Mouse (Mus musculus) hindbrain, embryonic 13.5 days (tissue): ENCODE results near the gene Slc1a1. TPM values are rescaled to one million over a fixed set of nuclear protein-coding genes. Genes with fewer than 3 reads are reported as not detected.

ENCODE experiments used
- ATAC-seq: fragments of 200-750 bp; cut with Nextera tagmentation; 2 replicates; pipeline ENCODE4 v1.8.0; 2017; ENCODE audit warnings: moderate TSS enrichment; ENCODE audit not compliant: low FRiP score
- H3K27ac ChIP-seq: fragments of 300-500 bp; sonication (generic); 2 replicates; pipeline ENCODE4 v1.5.1; 2015; ENCODE audit warnings: inconsistent platforms, mild to moderate bottlenecking, moderate library complexity
- H3K27me3 ChIP-seq: fragments of 300-500 bp; sonication (generic); 2 replicates; pipeline ENCODE4 v1.6.1; 2015; ENCODE audit warnings: mild to moderate bottlenecking, inconsistent platforms
- H3K36me3 ChIP-seq: fragments of 300-500 bp; sonication (generic); 2 replicates; pipeline ENCODE4 v1.6.1; 2015; ENCODE audit warnings: mild to moderate bottlenecking, inconsistent platforms
- H3K4me1 ChIP-seq: fragments of 300-500 bp; sonication (generic); replicated peaks from 2 replicates; pipeline ENCODE4 v1.6.1; 2015; ENCODE audit warnings: inconsistent platforms
- H3K4me2 ChIP-seq: fragments of 300-500 bp; sonication (generic); 2 replicates; pipeline ENCODE4 v1.6.1; 2015; ENCODE audit warnings: inconsistent platforms, mild to moderate bottlenecking, moderate library complexity
- H3K4me3 ChIP-seq: fragments of 300-500 bp; sonication (generic); 2 replicates; pipeline ENCODE4 v1.5.1; 2015; ENCODE audit warnings: mild to moderate bottlenecking, inconsistent platforms
- H3K9ac ChIP-seq: fragments of 300-500 bp; sonication (generic); 2 replicates; pipeline ENCODE4 v1.6.1; 2015; ENCODE audit warnings: mild to moderate bottlenecking, inconsistent platforms
- H3K9me3 ChIP-seq: fragments of 300-500 bp; sonication (generic); 2 replicates; pipeline ENCODE4 v1.6.1; 2016; ENCODE audit warnings: inconsistent platforms
- WGBS: fragments of 180-500 bp; shearing (Covaris S2); methylation state at CpG from one replicate; pipeline ENCODE4 v1.1.7; 2015; 5-methylcytosine and 5-hydroxymethylcytosine counted together
- polyA plus RNA-seq: library from polyadenylated mRNA; unstranded; fragments of >200 nt; fragmentation: Nextera tagmentation; extraction: Ambion mirVana; gene quantifications from 2 replicates; pipeline ENCODE4 v1.2.1, GENCODE M21; 2015

Slc1a1 gene
- polyA plus RNA-seq, 1 experiment from 2014 or later = 23.0 TPM

DNA sequence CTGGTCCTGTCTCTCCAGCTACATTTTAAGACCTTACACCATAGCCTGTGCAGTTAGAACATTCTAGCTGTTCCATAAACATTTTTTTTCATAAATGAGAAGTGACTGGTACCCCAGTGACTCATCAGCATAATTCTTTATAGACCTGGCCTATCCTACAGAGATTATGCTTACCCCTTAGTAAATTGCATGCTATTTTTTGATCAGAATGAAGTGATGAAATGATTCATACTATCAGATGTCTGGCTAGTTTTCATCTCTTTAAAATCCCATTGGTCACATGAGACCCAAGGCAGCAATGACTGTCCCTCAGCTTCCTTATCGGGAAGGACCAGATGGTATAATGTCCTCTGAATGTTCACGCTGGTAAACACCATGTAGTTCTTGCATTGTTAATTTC lies 65.9 kb downstream of the Slc1a1 start:
- H3K9me3 ChIP-seq = no peaks in the 10 kb centered on the region
- WGBS = 94% methylated on average over 2 of the region's 2 CpGs
- H3K36me3 ChIP-seq = peaks cover 6% of the 10 kb centered on the region; the same call in 1 of the 2 replicates
- peaks cover 10% of the 10 kb centered on the region; the same call in 1 of the 2 replicates for H3K4me1 ChIP-seq
- no peaks in the 10 kb centered on the region for H3K27me3 ChIP-seq
- H3K27ac ChIP-seq = no peak overlapping the region
- no peak overlapping the region for H3K4me2 ChIP-seq
- H3K4me3 ChIP-seq = no peak overlapping the region
- no peak for ATAC-seq
- no peak overlapping the region for H3K9ac ChIP-seq

DNA sequence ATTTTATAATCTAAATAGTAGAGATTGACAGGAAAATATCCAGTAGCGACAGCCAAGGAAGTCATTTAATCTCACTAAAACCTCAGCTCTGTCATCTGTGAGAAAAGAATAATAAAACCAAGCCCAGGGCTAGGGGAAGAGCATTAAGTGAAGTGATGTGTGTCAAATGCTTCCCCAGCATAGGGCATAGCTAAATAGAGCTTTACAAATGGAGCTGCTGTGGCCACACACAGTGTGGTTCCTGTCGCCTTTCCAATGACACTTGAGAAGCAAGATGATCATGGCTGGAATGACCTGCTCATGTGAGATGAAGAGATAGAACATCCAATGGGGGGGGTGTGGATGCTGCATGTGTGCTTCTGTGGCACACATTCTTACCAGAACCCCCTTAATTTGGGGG lies 67.3 kb downstream of the Slc1a1 start:
- Histone ChIP-seq H3K4me1 (peaks cover 10% of the 10 kb centered on the region; the same call in 1 of the 2 replicates), H3K9me3 (no peaks in the 10 kb centered on the region), H3K4me3 (no peak overlapping the region), H3K36me3 (peaks cover 11% of the 10 kb centered on the region), H3K9ac (no peak overlapping the region), H3K4me2 (no peak overlapping the region), H3K27me3 (no peaks in the 10 kb centered on the region), H3K27ac (no peak overlapping the region)
- no peak for ATAC-seq
- WGBS = 52% methylated on average over 2 of the region's 2 CpGs

DNA sequence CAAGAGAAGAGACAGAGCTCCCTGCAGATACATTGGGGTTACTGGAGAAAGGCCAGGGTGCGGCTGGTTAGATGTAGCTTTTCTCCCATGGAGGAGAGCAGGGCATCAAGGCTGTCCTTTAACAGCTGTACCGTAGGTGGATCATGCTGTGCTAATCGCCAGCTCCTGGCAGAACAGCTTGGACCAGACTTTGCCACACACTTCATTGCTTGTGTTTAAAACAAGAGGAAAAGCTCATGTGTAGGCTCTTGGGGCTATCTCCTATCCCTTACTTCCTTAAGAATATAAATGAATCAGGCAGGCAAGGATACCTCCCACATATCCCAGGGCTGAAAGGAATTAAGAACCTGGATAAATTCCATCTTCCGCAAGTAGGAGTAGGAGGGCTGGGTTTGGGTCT lies 68.0 kb downstream of the Slc1a1 start:
- no peak overlapping the region for H3K27ac ChIP-seq
- no peak overlapping the region for H3K9ac ChIP-seq
- ATAC-seq = no peak
- H3K4me3 ChIP-seq = no peak overlapping the region
- H3K4me2 ChIP-seq = no peak overlapping the region
- WGBS = 83% methylated on average over 4 of the region's 4 CpGs
- H3K9me3 ChIP-seq = no peaks in the 10 kb centered on the region
- H3K27me3 ChIP-seq = no peaks in the 10 kb centered on the region
- peaks cover 10% of the 10 kb centered on the region; the same call in 1 of the 2 replicates for H3K4me1 ChIP-seq
- peaks cover 14% of the 10 kb centered on the region for H3K36me3 ChIP-seq

DNA sequence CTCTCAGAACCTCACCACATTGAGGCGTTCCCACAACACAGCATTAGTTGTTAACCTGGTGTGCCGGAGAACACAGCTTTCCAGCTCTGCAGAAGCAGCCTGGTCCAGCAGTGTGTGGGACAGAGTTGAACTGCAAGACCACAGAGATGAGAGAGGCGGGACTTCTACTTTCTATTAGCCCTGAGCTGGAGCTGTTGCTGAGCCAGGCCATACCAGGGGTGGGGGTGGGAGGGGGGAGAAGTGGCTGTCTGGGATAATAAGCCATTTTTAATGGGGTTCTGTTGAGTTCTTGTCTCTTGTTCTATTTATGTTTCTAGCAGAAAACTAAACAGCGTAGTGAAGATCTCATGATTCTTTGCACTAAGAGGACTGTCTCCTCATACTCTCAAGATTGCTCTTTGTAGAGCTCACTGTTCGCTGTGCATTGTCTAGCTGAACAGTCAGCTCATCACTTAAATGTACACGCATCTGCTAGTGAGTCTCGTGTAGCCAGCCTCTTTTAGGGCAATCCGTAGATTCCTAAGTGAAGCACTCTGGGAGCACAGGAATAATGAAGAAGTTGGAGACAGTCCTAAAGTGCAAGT lies 68.8 kb downstream of the Slc1a1 start:
- 88% methylated on average over 8 of the region's 8 CpGs for WGBS
- Histone ChIP-seq H3K27ac (no peak overlapping the region), H3K4me2 (no peak overlapping the region), H3K27me3 (no peaks in the 10 kb centered on the region), H3K36me3 (peaks cover 14% of the 10 kb centered on the region), H3K4me3 (no peak overlapping the region), H3K4me1 (peaks cover 10% of the 10 kb centered on the region; the same call in 1 of the 2 replicates), H3K9me3 (no peaks in the 10 kb centered on the region), H3K9ac (no peak overlapping the region)
- ATAC-seq = no peak

DNA sequence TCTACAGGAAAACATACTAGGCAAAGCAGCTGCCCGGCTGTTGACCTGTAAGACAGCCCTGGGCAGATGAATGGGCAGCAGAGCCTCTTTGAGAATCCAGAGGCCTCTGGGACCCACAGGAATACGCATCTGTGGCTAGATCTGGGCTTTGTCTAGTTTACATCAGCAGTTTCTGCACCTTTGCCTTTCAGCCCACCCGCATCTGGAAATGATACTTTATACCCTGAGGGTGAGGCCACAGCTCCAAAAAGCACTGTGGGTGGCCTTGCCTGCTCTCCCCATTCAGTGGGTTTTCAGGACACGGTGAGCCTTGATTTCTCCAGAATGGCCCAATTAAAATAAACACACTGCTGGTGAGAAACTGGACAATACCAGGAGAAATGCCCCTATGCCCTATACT lies 73.3 kb downstream of the Slc1a1 start:
- no peak for ATAC-seq
- no peaks in the 10 kb centered on the region for H3K27me3 ChIP-seq
- WGBS = 61% methylated on average over 4 of the region's 4 CpGs
- H3K9ac ChIP-seq = no peak overlapping the region
- H3K4me1 ChIP-seq = 0 out of 2 replicates have a peak, but pooled peaks cover 4% of the 10 kb centered on the region
- no peaks in the 10 kb centered on the region for H3K9me3 ChIP-seq
- peaks cover 23% of the 10 kb centered on the region for H3K36me3 ChIP-seq
- no peak overlapping the region for H3K4me2 ChIP-seq
- H3K27ac ChIP-seq = no peak overlapping the region
- no peak overlapping the region for H3K4me3 ChIP-seq

DNA sequence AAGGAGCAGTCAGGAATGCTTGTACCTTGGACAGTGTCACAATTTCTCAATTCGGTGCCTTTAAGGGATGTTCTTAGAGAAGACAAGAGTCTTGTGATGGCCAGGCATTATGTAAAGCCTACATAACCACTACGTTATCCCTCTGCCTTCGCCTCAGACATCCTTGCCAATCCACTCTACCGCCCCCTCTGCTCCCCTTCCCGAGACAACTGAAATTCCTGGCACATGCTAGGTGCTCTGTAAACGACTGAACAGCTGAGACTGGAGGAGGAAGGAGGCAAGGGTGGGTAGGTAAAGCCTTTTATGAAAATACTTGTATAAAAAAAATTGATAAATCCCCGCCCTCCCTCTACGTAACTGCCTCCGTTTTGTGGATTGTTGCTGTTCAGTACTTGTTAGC lies 73.8 kb downstream of the Slc1a1 start:
- Histone ChIP-seq H3K9me3 (no peaks in the 10 kb centered on the region), H3K9ac (no peak overlapping the region), H3K4me2 (no peak overlapping the region), H3K36me3 (peaks cover 23% of the 10 kb centered on the region), H3K27ac (no peak overlapping the region), H3K27me3 (no peaks in the 10 kb centered on the region), H3K4me3 (no peak overlapping the region), H3K4me1 (0 out of 2 replicates have a peak, but pooled peaks cover 4% of the 10 kb centered on the region)
- no peak for ATAC-seq
- 84% methylated on average over 9 of the region's 9 CpGs for WGBS

DNA sequence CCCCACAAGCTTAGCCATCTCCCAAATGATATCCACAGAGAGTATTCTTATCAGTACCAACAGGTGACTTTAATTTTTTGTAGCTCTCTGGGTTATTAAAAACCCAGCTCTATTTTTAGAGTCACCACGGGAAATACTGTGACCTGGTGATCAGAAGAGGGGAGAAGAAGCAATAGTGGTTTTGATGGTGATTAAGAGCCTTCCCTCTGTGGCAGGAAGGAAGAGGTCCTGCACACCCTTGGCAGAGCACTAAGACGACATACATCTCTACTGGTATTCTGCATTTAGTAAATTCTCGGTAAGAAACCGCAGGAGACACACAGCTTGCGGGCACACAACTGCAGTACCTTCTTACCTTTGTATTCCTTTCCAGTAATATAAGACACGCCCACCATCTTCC lies 79.7 kb downstream of the Slc1a1 start:
- Histone ChIP-seq H3K36me3 (peaks cover 9% of the 10 kb centered on the region; the same call in 1 of the 2 replicates), H3K4me2 (no peak overlapping the region), H3K9ac (no peak overlapping the region), H3K27me3 (no peaks in the 10 kb centered on the region), H3K9me3 (no peaks in the 10 kb centered on the region), H3K27ac (no peak overlapping the region), H3K4me3 (no peak overlapping the region), H3K4me1 (peaks cover 5% of the 10 kb centered on the region; the same call in 1 of the 2 replicates)
- no peak for ATAC-seq
- 88% methylated on average over 6 of the region's 6 CpGs for WGBS

DNA sequence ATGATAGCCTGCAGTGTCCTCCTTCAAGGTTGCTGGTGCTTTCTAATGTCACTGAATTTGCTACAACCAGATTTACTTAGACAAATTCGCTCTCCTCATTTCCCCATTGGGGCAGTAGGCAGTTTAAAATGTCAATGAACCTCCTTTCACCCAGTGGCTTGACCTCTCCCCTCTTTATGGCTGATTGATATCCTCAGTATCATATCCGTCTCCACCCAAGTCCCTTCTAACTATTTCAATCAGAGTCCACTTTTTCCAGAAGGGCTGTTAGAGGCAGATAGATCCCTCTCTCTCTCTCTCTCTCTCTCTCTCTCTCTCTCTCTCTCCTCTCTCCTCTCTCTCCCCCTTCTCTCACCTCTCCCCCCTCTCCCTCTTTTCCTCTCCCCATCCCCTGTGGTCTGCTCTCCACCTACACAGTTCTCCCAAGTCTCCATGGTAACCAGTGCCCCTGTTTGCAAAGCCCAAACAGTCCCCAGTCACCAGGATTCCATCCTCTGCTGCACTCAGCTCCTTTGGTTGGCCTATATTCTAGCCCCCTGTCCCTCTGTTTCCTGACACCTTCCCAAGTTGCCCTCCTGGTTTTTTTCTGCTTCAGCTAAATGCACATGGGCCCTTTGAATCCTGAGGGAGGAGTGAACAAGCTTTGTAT lies 80.9 kb downstream of the Slc1a1 start:
- Histone ChIP-seq H3K9ac (no peak overlapping the region), H3K4me3 (no peak overlapping the region), H3K4me2 (no peak overlapping the region), H3K4me1 (peaks cover 5% of the 10 kb centered on the region; the same call in 1 of the 2 replicates), H3K36me3 (peaks cover 9% of the 10 kb centered on the region; the same call in 1 of the 2 replicates), H3K27me3 (no peaks in the 10 kb centered on the region), H3K9me3 (no peaks in the 10 kb centered on the region), H3K27ac (no peak overlapping the region)
- no peak for ATAC-seq
- 70% methylated on average over 2 of the region's 2 CpGs for WGBS

DNA sequence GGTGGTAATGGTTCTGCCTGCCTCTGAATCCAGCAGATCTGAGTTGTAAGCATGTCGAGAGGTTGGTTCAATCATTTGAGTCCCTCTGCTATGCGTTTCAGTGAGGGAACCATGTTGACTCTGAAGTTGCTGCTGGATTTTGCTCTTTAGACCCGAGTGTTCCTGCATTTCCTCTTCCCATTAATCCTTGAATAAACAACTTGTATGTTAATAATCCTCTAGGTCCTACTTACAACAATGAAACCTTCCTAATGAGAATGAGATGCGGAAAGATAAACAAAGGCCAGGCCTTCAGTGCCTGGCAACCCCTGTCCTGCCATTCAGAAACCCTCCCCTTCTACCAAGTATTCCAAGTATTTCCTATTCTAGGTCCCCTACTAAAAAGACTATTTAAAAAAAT lies 81.6 kb downstream of the Slc1a1 start:
- no peaks in the 10 kb centered on the region for H3K27me3 ChIP-seq
- H3K9ac ChIP-seq = no peak overlapping the region
- ATAC-seq = no peak
- H3K4me1 ChIP-seq = peaks cover 5% of the 10 kb centered on the region; the same call in 1 of the 2 replicates
- H3K4me2 ChIP-seq = no peak overlapping the region
- no peaks in the 10 kb centered on the region for H3K9me3 ChIP-seq
- peaks cover 8% of the 10 kb centered on the region; the same call in 1 of the 2 replicates for H3K36me3 ChIP-seq
- no peak overlapping the region for H3K27ac ChIP-seq
- WGBS = 62% methylated on average over 4 of the region's 4 CpGs
- H3K4me3 ChIP-seq = no peak overlapping the region

DNA sequence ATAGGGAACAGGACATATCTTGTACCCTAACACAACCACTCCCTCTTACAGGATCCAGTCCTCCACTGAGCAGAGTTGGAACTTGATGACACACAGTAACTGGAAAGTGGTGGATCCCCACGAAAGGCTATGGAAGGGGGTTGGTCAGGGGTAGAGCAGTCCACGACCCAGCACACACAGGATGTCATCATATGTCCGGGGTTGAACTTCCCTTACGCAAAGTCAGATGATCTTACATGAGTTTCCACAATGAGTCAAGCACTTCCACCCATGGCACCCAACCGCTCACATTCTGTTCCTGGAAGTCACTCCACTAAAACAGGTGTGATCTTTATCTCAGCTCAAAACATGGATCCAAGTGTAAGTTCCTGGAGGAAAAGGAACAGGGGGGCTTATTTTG lies 83.0 kb downstream of the Slc1a1 start:
- Histone ChIP-seq H3K36me3 (peaks cover 1% of the 10 kb centered on the region; the same call in 1 of the 2 replicates), H3K4me3 (no peak overlapping the region), H3K4me2 (no peak overlapping the region), H3K9ac (no peak overlapping the region), H3K27me3 (no peaks in the 10 kb centered on the region), H3K27ac (no peak overlapping the region), H3K4me1 (peaks cover 5% of the 10 kb centered on the region; the same call in 1 of the 2 replicates), H3K9me3 (no peaks in the 10 kb centered on the region)
- 95% methylated on average over 5 of the region's 5 CpGs for WGBS
- ATAC-seq = no peak

DNA sequence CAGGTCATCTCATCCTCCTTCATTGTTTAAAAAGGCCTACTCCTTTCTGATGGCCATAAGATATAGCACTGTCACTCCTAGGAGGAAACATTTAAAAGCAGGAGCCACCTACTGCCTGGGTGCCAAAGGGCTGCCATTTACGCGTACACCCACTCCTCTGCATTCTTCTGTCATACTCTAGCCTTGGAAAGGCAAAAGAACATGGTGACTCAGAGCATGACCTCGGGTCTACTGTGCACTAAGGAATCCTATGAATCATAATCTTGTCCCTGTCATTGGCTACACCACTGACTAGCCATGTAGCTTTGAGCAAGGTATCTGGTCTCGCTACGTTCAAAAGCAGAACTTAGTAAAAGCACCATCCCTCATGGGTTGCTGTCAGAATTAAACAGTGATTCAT lies 91.5 kb downstream of the Slc1a1 start:
- H3K4me3 ChIP-seq = no peak overlapping the region
- no peaks in the 10 kb centered on the region for H3K27me3 ChIP-seq
- H3K27ac ChIP-seq = no peak overlapping the region
- ATAC-seq = no peak
- no peak overlapping the region for H3K4me2 ChIP-seq
- no peaks in the 10 kb centered on the region for H3K9me3 ChIP-seq
- H3K36me3 ChIP-seq = no peaks in the 10 kb centered on the region
- no peak overlapping the region for H3K9ac ChIP-seq
- WGBS = 92% methylated on average over 5 of the region's 5 CpGs
- no peaks in the 10 kb centered on the region for H3K4me1 ChIP-seq

DNA sequence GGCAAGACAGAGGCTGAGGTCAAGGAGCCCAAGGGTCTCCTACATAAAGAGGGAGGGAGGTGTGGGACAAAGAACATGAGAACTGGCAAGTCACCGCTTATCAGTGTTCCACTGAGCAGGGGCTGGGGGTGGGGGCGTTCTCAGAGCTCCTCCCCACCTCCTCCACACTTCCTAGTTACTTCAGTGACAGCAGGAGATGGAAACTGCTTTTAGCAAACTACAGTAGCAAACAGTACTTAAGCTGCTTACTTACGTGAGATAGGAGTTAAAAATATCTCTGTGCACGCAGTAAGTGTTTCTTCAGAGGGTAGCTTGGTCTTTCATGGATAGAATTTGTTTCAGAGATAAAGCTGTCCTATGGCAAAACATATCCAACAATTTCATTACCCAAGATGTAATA lies 92.5 kb downstream of the Slc1a1 start:
- 76% methylated on average over 4 of the region's 4 CpGs for WGBS

DNA sequence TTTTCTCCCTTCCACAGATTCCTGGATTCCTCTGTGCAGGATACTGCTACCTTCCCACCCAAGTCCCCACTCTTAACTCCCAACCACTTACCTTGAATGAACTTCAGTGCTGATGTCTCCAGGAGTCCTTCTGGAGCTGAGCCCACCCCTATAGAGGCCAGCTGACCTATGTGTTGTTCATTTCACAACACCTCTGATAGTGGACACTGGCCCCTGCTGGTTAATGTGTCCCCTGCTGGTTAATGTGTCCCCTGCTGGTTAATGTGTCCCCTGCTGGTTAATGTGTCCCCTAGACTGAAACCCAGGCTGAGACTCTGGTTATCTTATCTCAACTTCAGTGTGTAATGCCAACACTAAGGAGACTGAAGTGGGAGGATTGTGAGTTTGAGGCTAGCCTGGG lies 94.2 kb downstream of the Slc1a1 start:
- no peak for ATAC-seq

More for the DNA sequence above, 92.5 kb downstream of the Slc1a1 start:
- no peaks in the 10 kb centered on the region for H3K36me3 ChIP-seq
- no peak overlapping the region for H3K4me3 ChIP-seq
- no peaks in the 10 kb centered on the region for H3K27me3 ChIP-seq
- no peak overlapping the region for H3K27ac ChIP-seq
- no peak overlapping the region for H3K9ac ChIP-seq
- no peak overlapping the region for H3K4me2 ChIP-seq
- H3K4me1 ChIP-seq = no peaks in the 10 kb centered on the region
- no peak for ATAC-seq
- H3K9me3 ChIP-seq = no peaks in the 10 kb centered on the region

More for the DNA sequence above, 94.2 kb downstream of the Slc1a1 start:
- H3K9me3 ChIP-seq = no peaks in the 10 kb centered on the region
- no peak overlapping the region for H3K27ac ChIP-seq
- H3K4me2 ChIP-seq = no peak overlapping the region
- no peak overlapping the region for H3K4me3 ChIP-seq
- no peak overlapping the region for H3K9ac ChIP-seq
- no peaks in the 10 kb centered on the region for H3K27me3 ChIP-seq
- H3K36me3 ChIP-seq = no peaks in the 10 kb centered on the region
- no peaks in the 10 kb centered on the region for H3K4me1 ChIP-seq
